In genomic region chr11:70580358-70580720, GRCm38 (mm10) we compare ENCODE assay signal across 15 mouse cellular contexts. TPM values are rescaled to one million over a fixed set of nuclear protein-coding genes. Genes with fewer than 3 reads are reported as not detected.
DNase-seq lines count a peak whose midpoint lies in the region; ATAC-seq and TF ChIP-seq lines count a peak whose summit lies in the region.
"Had no signal": no experiment of that assay in that cellular context is flagged by ENCODE, and none has a peak within 500 bp of the region (broad histone marks: within the 10 kb centered on the region; RNA-seq: fewer than 3 reads in every experiment).

No protein-coding gene starts in this region.

- H3K27ac ChIP-seq in heart, embryonic 10.5 days: peak overlapping the region; percentile 52; the same call in 1 of the 2 replicates
- no peak overlapping the region for H3K27ac ChIP-seq in midbrain, embryonic 11.5 days (ENCODE audit: low read depth, low read length)
- no peak overlapping the region for H3K27ac ChIP-seq in midbrain, postnatal 0 days (ENCODE audit: low read depth, low read length)
- peak overlapping the region; percentile 41; the same call in 1 of the 2 replicates for H3K27ac ChIP-seq in intestine, embryonic 15.5 days
- H3K27ac ChIP-seq in stomach, embryonic 16.5 days (ENCODE audit: low read length): peak overlapping the region; percentile 95

- TF ChIP-seq CTCF in midbrain, postnatal 0 days (IDR thresholded peaks at IDR 0.05): no peak

- H3K27me3 ChIP-seq in heart, embryonic 10.5 days (ENCODE audit: insufficient read depth, poor library complexity, severe bottlenecking): no peaks in the 10 kb centered on the region
- H3K27me3 ChIP-seq in midbrain, embryonic 11.5 days (ENCODE audit: control insufficient read depth, insufficient read depth, low read length): no peaks in the 10 kb centered on the region
- H3K27me3 ChIP-seq in midbrain, postnatal 0 days (ENCODE audit: insufficient read depth, low read length): no peaks in the 10 kb centered on the region
- no peaks in the 10 kb centered on the region for H3K27me3 ChIP-seq in intestine, embryonic 15.5 days (replicated peaks)
- H3K27me3 ChIP-seq in stomach, embryonic 16.5 days (ENCODE audit: control insufficient read depth, insufficient read depth, low read length): no peaks in the 10 kb centered on the region

- H3K4me3 ChIP-seq in heart, embryonic 10.5 days: no peak overlapping the region
- no peak overlapping the region for H3K4me3 ChIP-seq in midbrain, embryonic 11.5 days (ENCODE audit: low read depth, low read length)
- H3K4me3 ChIP-seq in midbrain, postnatal 0 days (ENCODE audit: low read depth, low read length): no peak overlapping the region
- no peak overlapping the region for H3K4me3 ChIP-seq in intestine, embryonic 15.5 days (replicated peaks)
- H3K4me3 ChIP-seq in stomach, embryonic 16.5 days (replicated peaks; ENCODE audit: low read length): no peak overlapping the region

- intact Hi-C loops in heart, postnatal 14 days (cut with DNase I): no loop called here

- H3K9me3 ChIP-seq in heart, embryonic 10.5 days: no peaks in the 10 kb centered on the region
- H3K9me3 ChIP-seq in midbrain, embryonic 11.5 days (ENCODE audit: control insufficient read depth, low read length): no peaks in the 10 kb centered on the region
- no peaks in the 10 kb centered on the region for H3K9me3 ChIP-seq in midbrain, postnatal 0 days (ENCODE audit: low read length)
- no peaks in the 10 kb centered on the region for H3K9me3 ChIP-seq in intestine, embryonic 15.5 days
- no peaks in the 10 kb centered on the region for H3K9me3 ChIP-seq in stomach, embryonic 16.5 days (replicated peaks; ENCODE audit: control insufficient read depth, low read length)

- peaks cover 4% of the 10 kb centered on the region; the same call in 1 of the 2 replicates for H3K36me3 ChIP-seq in heart, embryonic 10.5 days
- no peaks in the 10 kb centered on the region for H3K36me3 ChIP-seq in midbrain, embryonic 11.5 days (ENCODE audit: control insufficient read depth, insufficient read depth, low read length)
- H3K36me3 ChIP-seq in midbrain, postnatal 0 days (ENCODE audit: insufficient read depth, low read length): no peaks in the 10 kb centered on the region; the same call in 1 of the 2 replicates
- H3K36me3 ChIP-seq in intestine, embryonic 15.5 days: no peaks in the 10 kb centered on the region
- no peaks in the 10 kb centered on the region for H3K36me3 ChIP-seq in stomach, embryonic 16.5 days (ENCODE audit: control insufficient read depth, insufficient read depth, low read length)

- H3K9ac ChIP-seq in midbrain, embryonic 11.5 days (ENCODE audit: low read length): no peak overlapping the region
- H3K9ac ChIP-seq in midbrain, postnatal 0 days (replicated peaks; ENCODE audit: low read length, poor library complexity, severe bottlenecking): no peak overlapping the region
- no peak overlapping the region for H3K9ac ChIP-seq in intestine, embryonic 15.5 days
- peak overlapping the region; percentile 47; the same call in 1 of the 2 replicates for H3K9ac ChIP-seq in stomach, embryonic 16.5 days (ENCODE audit: low read length)

- 63% methylated on average over 5 of the region's 5 CpGs for WGBS in heart, embryonic 10.5 days
- 74% methylated on average over 5 of the region's 5 CpGs for WGBS in midbrain, embryonic 11.5 days
- 67% methylated on average over 5 of the region's 5 CpGs for WGBS in midbrain, postnatal 0 days
- WGBS in intestine, embryonic 15.5 days: 32% methylated on average over 5 of the region's 5 CpGs
- 42% methylated on average over 5 of the region's 5 CpGs for WGBS in stomach, embryonic 16.5 days

- DNase-seq in heart, embryonic 10.5 days (ENCODE audit: low spot score): no peak
- DNase-seq in heart, postnatal 14 days: no peak
- peak; percentile 31 for DNase-seq in midbrain, embryonic 11.5 days (ENCODE audit: low spot score, missing footprints)
- no peak for DNase-seq in midbrain, postnatal 0 days (ENCODE audit: low spot score)
- no peak for DNase-seq in layer of hippocampus, postnatal 25 days (ENCODE audit: extremely low spot score in 1 of 2, low spot score in 1 of 2)
- no peak for DNase-seq in T-cell, adult 2 months (ENCODE audit: low spot score)
- DNase-seq: cerebellum, adult 9-11 months; heart, postnatal 4 days; kidney, postnatal 4 days; lung, adult 18-20 months had no signal

- no peak for ATAC-seq in midbrain, embryonic 11.5 days (ENCODE audit: low FRiP score)
- ATAC-seq in midbrain, postnatal 0 days (ENCODE audit: low FRiP score): no peak
- ATAC-seq in intestine, embryonic 15.5 days: no peak
- no peak for ATAC-seq in stomach, embryonic 16.5 days (ENCODE audit: insufficient read depth, low FRiP score)
- ATAC-seq: forebrain, embryonic 16.5 days had no signal

- no peak overlapping the region for H3K4me2 ChIP-seq in midbrain, embryonic 11.5 days
- no peak overlapping the region for H3K4me2 ChIP-seq in midbrain, postnatal 0 days (ENCODE audit: low read depth, low read length, poor library complexity, severe bottlenecking)
- no peak overlapping the region for H3K4me2 ChIP-seq in intestine, embryonic 15.5 days (replicated peaks)
- peak overlapping the region; percentile 20 for H3K4me2 ChIP-seq in stomach, embryonic 16.5 days (ENCODE audit: low read depth, low read length)

- H3K4me1 ChIP-seq in heart, embryonic 10.5 days: peaks cover 58% of the 10 kb centered on the region
- 0 out of 2 replicates have a peak, but pooled peaks cover 3% of the 10 kb centered on the region for H3K4me1 ChIP-seq in midbrain, embryonic 11.5 days (ENCODE audit: control insufficient read depth, insufficient read depth, low read length)
- H3K4me1 ChIP-seq in midbrain, postnatal 0 days (ENCODE audit: insufficient read depth, low read length): peaks cover 7% of the 10 kb centered on the region; the same call in 1 of the 2 replicates
- H3K4me1 ChIP-seq in intestine, embryonic 15.5 days (replicated peaks): peaks cover 56% of the 10 kb centered on the region
- peaks cover 76% of the 10 kb centered on the region for H3K4me1 ChIP-seq in stomach, embryonic 16.5 days (ENCODE audit: control insufficient read depth, insufficient read depth, low read length)

RNA-seq across cellular contexts. Expression of gene Mink1, which starts 17.7 kb away (rescaled TPM):
- polyA plus RNA-seq in heart, embryonic 10.5 days (2016; fragmentation: Nextera tagmentation; extraction: Ambion mirVana): 12.6 and 14.9 TPM in 2 replicates
- total RNA-seq in heart, postnatal 14 days (2021): 10 to 100 TPM; 42.2 to 44.1 TPM
- 12.3 and 12.9 TPM in 2 replicates for polyA plus RNA-seq in midbrain, embryonic 11.5 days (2014; fragmentation: Nextera tagmentation; extraction: Ambion mirVana)
- total RNA-seq in midbrain, postnatal 0 days (2014; rRNA removed): 80.9 and 82.1 TPM in 2 replicates
- polyA plus RNA-seq in midbrain, postnatal 0 days (2015; fragmentation: Nextera tagmentation; extraction: Ambion mirVana): 15.6 and 17.1 TPM in 2 replicates
- 11.8 and 12.7 TPM in 2 replicates for polyA plus RNA-seq in intestine, embryonic 15.5 days (2015; fragmentation: Nextera tagmentation; extraction: Ambion mirVana)
- 12.5 and 13.0 TPM in 2 replicates for polyA plus RNA-seq in stomach, embryonic 16.5 days (2015; fragmentation: Nextera tagmentation; extraction: Ambion mirVana)
- total RNA-seq in layer of hippocampus, postnatal 25 days (2021): 100 to 1,000 TPM; 434 to 488 TPM

RNA-seq across cellular contexts. Expression of gene 4930544D05Rik, which starts 35.3 kb away (rescaled TPM):
- polyA plus RNA-seq in heart, embryonic 10.5 days (2016; fragmentation: Nextera tagmentation; extraction: Ambion mirVana): not detected in 2 replicates
- not detected for total RNA-seq in heart, postnatal 14 days (2021)
- not detected in 2 replicates for polyA plus RNA-seq in midbrain, embryonic 11.5 days (2014; fragmentation: Nextera tagmentation; extraction: Ambion mirVana)
- not detected in 2 replicates for total RNA-seq in midbrain, postnatal 0 days (2014; rRNA removed)
- not detected in 2 replicates for polyA plus RNA-seq in midbrain, postnatal 0 days (2015; fragmentation: Nextera tagmentation; extraction: Ambion mirVana)
- polyA plus RNA-seq in intestine, embryonic 15.5 days (2015; fragmentation: Nextera tagmentation; extraction: Ambion mirVana): not detected in 2 replicates
- not detected in 2 replicates for polyA plus RNA-seq in stomach, embryonic 16.5 days (2015; fragmentation: Nextera tagmentation; extraction: Ambion mirVana)
- total RNA-seq in layer of hippocampus, postnatal 25 days (2021): under 1 TPM in 1 of 2 experiments, not detected in 1; 0.66 TPM
- total RNA-seq: adrenal gland, adult 2 months; heart, postnatal 4 days; neutrophil, adult 5-6 weeks had no signal
- polyA plus RNA-seq: adrenal gland, adult 2 months; forebrain, embryonic 16.5 days had no signal

RNA-seq across cellular contexts. Expression of gene Chrne, which starts 38.7 kb away (rescaled TPM):
- not detected in 2 replicates for polyA plus RNA-seq in heart, embryonic 10.5 days (2016; fragmentation: Nextera tagmentation; extraction: Ambion mirVana)
- total RNA-seq in heart, postnatal 14 days (2021): not detected
- polyA plus RNA-seq in midbrain, embryonic 11.5 days (2014; fragmentation: Nextera tagmentation; extraction: Ambion mirVana): not detected in 2 replicates
- total RNA-seq in midbrain, postnatal 0 days (2014; rRNA removed): not detected in 2 replicates
- 0.78 and 1.1 TPM in 2 replicates for polyA plus RNA-seq in midbrain, postnatal 0 days (2015; fragmentation: Nextera tagmentation; extraction: Ambion mirVana)
- polyA plus RNA-seq in intestine, embryonic 15.5 days (2015; fragmentation: Nextera tagmentation; extraction: Ambion mirVana): not detected in 2 replicates
- polyA plus RNA-seq in stomach, embryonic 16.5 days (2015; fragmentation: Nextera tagmentation; extraction: Ambion mirVana): 0.37 TPM in 1 of 2 replicates, not detected in the other
- total RNA-seq in layer of hippocampus, postnatal 25 days (2021): under 1 TPM in 1 of 2 experiments, not detected in 1; 0.44 TPM
- total RNA-seq: adrenal gland, adult 2 months; heart, postnatal 4 days had no signal

RNA-seq across cellular contexts. Expression of gene Pld2, which starts 40.5 kb away (rescaled TPM):
- 9.4 TPM in 2 replicates for polyA plus RNA-seq in heart, embryonic 10.5 days (2016; fragmentation: Nextera tagmentation; extraction: Ambion mirVana)
- 1 to 10 TPM; 7.7 to 8.4 TPM for total RNA-seq in heart, postnatal 14 days (2021)
- 3.5 and 4.0 TPM in 2 replicates for polyA plus RNA-seq in midbrain, embryonic 11.5 days (2014; fragmentation: Nextera tagmentation; extraction: Ambion mirVana)
- 46.8 and 71.5 TPM in 2 replicates for total RNA-seq in midbrain, postnatal 0 days (2014; rRNA removed)
- 18.0 and 19.4 TPM in 2 replicates for polyA plus RNA-seq in midbrain, postnatal 0 days (2015; fragmentation: Nextera tagmentation; extraction: Ambion mirVana)
- 10.3 and 11.0 TPM in 2 replicates for polyA plus RNA-seq in intestine, embryonic 15.5 days (2015; fragmentation: Nextera tagmentation; extraction: Ambion mirVana)
- polyA plus RNA-seq in stomach, embryonic 16.5 days (2015; fragmentation: Nextera tagmentation; extraction: Ambion mirVana): 17.8 and 21.5 TPM in 2 replicates
- 10 to 100 TPM; 16.2 to 18.9 TPM for total RNA-seq in layer of hippocampus, postnatal 25 days (2021)

RNA-seq across cellular contexts. Expression of gene Gm40193, which starts 47.6 kb away (rescaled TPM):
- polyA plus RNA-seq in heart, embryonic 10.5 days (2016; fragmentation: Nextera tagmentation; extraction: Ambion mirVana): not detected in 2 replicates
- total RNA-seq in heart, postnatal 14 days (2021): not detected
- polyA plus RNA-seq in midbrain, embryonic 11.5 days (2014; fragmentation: Nextera tagmentation; extraction: Ambion mirVana): not detected in 2 replicates
- not detected in 2 replicates for total RNA-seq in midbrain, postnatal 0 days (2014; rRNA removed)
- not detected in 2 replicates for polyA plus RNA-seq in midbrain, postnatal 0 days (2015; fragmentation: Nextera tagmentation; extraction: Ambion mirVana)
- not detected in 2 replicates for polyA plus RNA-seq in intestine, embryonic 15.5 days (2015; fragmentation: Nextera tagmentation; extraction: Ambion mirVana)
- polyA plus RNA-seq in stomach, embryonic 16.5 days (2015; fragmentation: Nextera tagmentation; extraction: Ambion mirVana): not detected in 2 replicates
- not detected for total RNA-seq in layer of hippocampus, postnatal 25 days (2021)
- total RNA-seq: adrenal gland, adult 2 months; heart, postnatal 4 days; neutrophil, adult 5-6 weeks had no signal
- polyA plus RNA-seq: adrenal gland, adult 2 months; forebrain, embryonic 16.5 days had no signal

Comparison
In these comparisons a context has a peak if more than half of its experiments do, and no peak if none do; other contexts are left out.
1. H3K27ac ChIP-seq: peak in heart, embryonic 10.5 days (single experiment), intestine, embryonic 15.5 days (single experiment) and stomach, embryonic 16.5 days (single experiment); none in midbrain, embryonic 11.5 days (single experiment) and midbrain, postnatal 0 days (single experiment).